In the genomic region with DNA sequence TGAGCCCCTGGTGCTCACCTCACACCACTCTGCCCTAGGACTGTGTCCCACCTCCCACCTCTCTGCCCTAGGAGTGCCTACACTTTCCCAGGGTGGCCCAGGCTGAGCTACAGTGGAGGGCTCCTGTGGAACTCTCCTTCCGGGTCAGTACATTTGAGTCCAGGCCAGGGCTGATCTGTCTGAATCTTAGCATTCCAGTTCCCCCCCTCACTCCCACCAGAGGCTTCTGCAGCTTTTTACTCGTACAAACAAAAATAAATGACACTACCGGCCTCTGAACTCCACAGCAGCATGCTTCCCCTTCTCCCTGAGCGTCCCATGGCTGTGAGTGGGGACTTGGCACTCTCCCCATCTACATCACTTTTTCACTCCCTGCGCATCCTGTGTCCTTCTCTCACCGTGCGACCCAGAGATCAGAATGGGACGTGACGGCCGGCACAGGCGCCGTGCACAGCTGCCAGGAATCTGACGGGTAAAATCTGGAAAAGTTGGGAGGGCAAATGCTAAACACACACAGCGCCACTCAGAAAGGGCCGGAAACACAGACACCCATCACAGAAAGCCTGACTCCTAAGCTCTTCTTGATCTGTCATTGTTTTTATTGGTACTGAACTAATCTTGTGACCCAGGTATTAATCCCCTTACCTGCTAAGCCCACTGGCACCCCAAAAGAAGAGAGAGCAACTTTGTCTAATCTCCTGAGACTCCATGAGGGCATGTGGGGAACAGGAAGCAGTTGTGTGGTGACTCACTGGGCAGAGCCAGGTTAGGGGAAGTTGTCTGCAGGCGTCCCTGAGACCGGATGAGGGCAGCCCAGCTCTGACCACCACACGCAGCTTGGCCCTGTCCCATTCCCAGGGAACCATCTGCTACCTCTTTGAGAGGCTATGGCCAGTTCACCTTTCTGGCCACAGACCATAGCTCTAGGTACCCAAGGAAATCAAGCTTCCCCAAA, we compare ENCODE assay signal across 8 mouse cellular contexts. TPM values are rescaled to one million over a fixed set of nuclear protein-coding genes. Genes with fewer than 3 reads are reported as not detected.
DNase-seq lines count a peak whose midpoint lies in the region; ATAC-seq and TF ChIP-seq lines count a peak whose summit lies in the region.

No protein-coding gene starts in this region.

- TF ChIP-seq CTCF in bone marrow, adult 2 months (IDR thresholded peaks at IDR 0.05; ENCODE audit: control insufficient read depth, insufficient read depth, low read length): no peak

- H3K4me2 ChIP-seq in forebrain, embryonic 15.5 days (replicated peaks): no peak overlapping the region
- no peak overlapping the region for H3K4me2 ChIP-seq in forebrain, embryonic 16.5 days (ENCODE audit: low read length)
- H3K4me2 ChIP-seq in stomach, embryonic 15.5 days: no peak overlapping the region

- ATAC-seq in forebrain, embryonic 15.5 days (replicated peaks): no peak
- no peak for ATAC-seq in forebrain, embryonic 16.5 days
- ATAC-seq in stomach, embryonic 15.5 days (ENCODE audit: insufficient read depth, low FRiP score, low read depth): no peak

- WGBS in forebrain, embryonic 15.5 days: 84% methylated on average over 18 of the region's 18 CpGs
- WGBS in forebrain, embryonic 16.5 days: 81% methylated on average over 18 of the region's 18 CpGs
- WGBS in bone marrow, adult 2 months: 41% methylated on average over 18 of the region's 18 CpGs
- 76% methylated on average over 18 of the region's 18 CpGs for WGBS in heart, embryonic 10.5 days
- WGBS in stomach, embryonic 15.5 days: 42% methylated on average over 18 of the region's 18 CpGs

- TF ChIP-seq POLR2A in bone marrow, adult 2 months (IDR thresholded peaks at IDR 0.05; ENCODE audit: borderline replicate concordance, control insufficient read depth, low read depth, low read length): no peak

- H3K27me3 ChIP-seq in forebrain, embryonic 15.5 days: no peaks in the 10 kb centered on the region
- H3K27me3 ChIP-seq in forebrain, embryonic 16.5 days (replicated peaks; ENCODE audit: control insufficient read depth, insufficient read depth, low read length): no peaks in the 10 kb centered on the region
- no peaks in the 10 kb centered on the region for H3K27me3 ChIP-seq in heart, embryonic 10.5 days (ENCODE audit: insufficient read depth, poor library complexity, severe bottlenecking)
- no peaks in the 10 kb centered on the region for H3K27me3 ChIP-seq in stomach, embryonic 15.5 days (replicated peaks)

- no peaks in the 10 kb centered on the region for H3K9me3 ChIP-seq in forebrain, embryonic 15.5 days
- H3K9me3 ChIP-seq in forebrain, embryonic 16.5 days (ENCODE audit: control insufficient read depth, low read length): no peaks in the 10 kb centered on the region
- no peaks in the 10 kb centered on the region for H3K9me3 ChIP-seq in heart, embryonic 10.5 days
- no peaks in the 10 kb centered on the region for H3K9me3 ChIP-seq in stomach, embryonic 15.5 days

- peaks cover 6% of the 10 kb centered on the region; the same call in 1 of the 2 replicates for H3K36me3 ChIP-seq in forebrain, embryonic 15.5 days
- H3K36me3 ChIP-seq in forebrain, embryonic 16.5 days (ENCODE audit: control insufficient read depth, insufficient read depth): 0 out of 2 replicates have a peak, but pooled peaks cover 2% of the 10 kb centered on the region
- H3K36me3 ChIP-seq in heart, embryonic 10.5 days: peaks cover 28% of the 10 kb centered on the region
- H3K36me3 ChIP-seq in stomach, embryonic 15.5 days: peaks cover 4% of the 10 kb centered on the region; the same call in 1 of the 2 replicates

- H3K4me3 ChIP-seq in forebrain, embryonic 15.5 days: no peak overlapping the region
- H3K4me3 ChIP-seq in forebrain, embryonic 16.5 days (replicated peaks; ENCODE audit: low read length): no peak overlapping the region
- peak overlapping the region; percentile 12 for H3K4me3 ChIP-seq in bone marrow, adult 2 months (replicated peaks; ENCODE audit: control insufficient read depth, low read depth, low read length)
- H3K4me3 ChIP-seq in heart, embryonic 10.5 days: no peak overlapping the region
- no peak overlapping the region for H3K4me3 ChIP-seq in stomach, embryonic 15.5 days (replicated peaks)

- H3K9ac ChIP-seq in forebrain, embryonic 15.5 days (replicated peaks): no peak overlapping the region
- H3K9ac ChIP-seq in forebrain, embryonic 16.5 days (replicated peaks; ENCODE audit: low read depth, low read length): no peak overlapping the region
- H3K9ac ChIP-seq in stomach, embryonic 15.5 days: no peak overlapping the region

- no peaks in the 10 kb centered on the region; the same call in 1 of the 2 replicates for H3K4me1 ChIP-seq in forebrain, embryonic 15.5 days
- no peaks in the 10 kb centered on the region for H3K4me1 ChIP-seq in forebrain, embryonic 16.5 days (replicated peaks; ENCODE audit: control insufficient read depth, insufficient read depth, low read length)
- H3K4me1 ChIP-seq in bone marrow, adult 2 months (ENCODE audit: control insufficient read depth, insufficient read depth, low read length): peaks cover 7% of the 10 kb centered on the region; the same call in 1 of the 2 replicates
- H3K4me1 ChIP-seq in heart, embryonic 10.5 days: peaks cover 38% of the 10 kb centered on the region
- peaks cover 41% of the 10 kb centered on the region for H3K4me1 ChIP-seq in stomach, embryonic 15.5 days

- peak; percentile 72 for DNase-seq in heart, embryonic 10.5 days (ENCODE audit: low spot score)
- DNase-seq in kidney, postnatal 36 days: peak; percentile 60 to 62
- no peak for DNase-seq in thymus, postnatal 36 days
- DNase-seq in spleen, adult 18-20 months: no peak

- 0 out of 2 replicates have a peak overlapping the region, but pooled peaks have one; percentile 25 for H3K27ac ChIP-seq in forebrain, embryonic 15.5 days (replicated peaks)
- no peak overlapping the region for H3K27ac ChIP-seq in forebrain, embryonic 16.5 days (ENCODE audit: low read length)
- H3K27ac ChIP-seq in bone marrow, adult 2 months (ENCODE audit: control insufficient read depth, insufficient read depth, low read depth, low read length, poor library complexity): peak overlapping the region; percentile 65
- peak overlapping the region; percentile 31 for H3K27ac ChIP-seq in heart, embryonic 10.5 days
- peak overlapping the region; percentile 64 for H3K27ac ChIP-seq in stomach, embryonic 15.5 days

RNA-seq across cellular contexts. Expression of a gene that starts 16.4 kb away (rescaled TPM):
- polyA plus RNA-seq in forebrain, embryonic 15.5 days (2015; fragmentation: Nextera tagmentation; extraction: Ambion mirVana): 2.1 and 2.2 TPM in 2 replicates
- 1.2 and 2.3 TPM in 2 replicates for polyA plus RNA-seq in forebrain, embryonic 16.5 days (2015; fragmentation: Nextera tagmentation; extraction: Ambion mirVana)
- polyA plus RNA-seq in bone marrow, adult 2 months (2011; ENCODE audit: insufficient read depth, insufficient read length, low replicate concordance, missing spikeins): 0.36 TPM in 1 of 2 replicates, not detected in the other
- 1.9 and 2.1 TPM in 2 replicates for polyA plus RNA-seq in heart, embryonic 10.5 days (2016; fragmentation: Nextera tagmentation; extraction: Ambion mirVana)
- polyA plus RNA-seq in stomach, embryonic 15.5 days (2015; fragmentation: Nextera tagmentation; extraction: Ambion mirVana): 25.3 and 28.0 TPM in 2 replicates

RNA-seq across cellular contexts. Expression of a gene that starts 25.8 kb away (rescaled TPM):
- 15.4 and 21.6 TPM in 2 replicates for polyA plus RNA-seq in forebrain, embryonic 15.5 days (2015; fragmentation: Nextera tagmentation; extraction: Ambion mirVana)
- 18.0 and 20.8 TPM in 2 replicates for polyA plus RNA-seq in forebrain, embryonic 16.5 days (2015; fragmentation: Nextera tagmentation; extraction: Ambion mirVana)
- polyA plus RNA-seq in bone marrow, adult 2 months (2011; ENCODE audit: insufficient read depth, insufficient read length, low replicate concordance, missing spikeins): 5.6 and 20.8 TPM in 2 replicates
- polyA plus RNA-seq in heart, embryonic 10.5 days (2016; fragmentation: Nextera tagmentation; extraction: Ambion mirVana): 24.0 and 29.0 TPM in 2 replicates
- 21.0 and 22.2 TPM in 2 replicates for polyA plus RNA-seq in stomach, embryonic 15.5 days (2015; fragmentation: Nextera tagmentation; extraction: Ambion mirVana)

RNA-seq across cellular contexts. Expression of a gene that starts 38.2 kb away (rescaled TPM):
- polyA plus RNA-seq in forebrain, embryonic 15.5 days (2015; fragmentation: Nextera tagmentation; extraction: Ambion mirVana): 14.8 and 16.2 TPM in 2 replicates
- polyA plus RNA-seq in forebrain, embryonic 16.5 days (2015; fragmentation: Nextera tagmentation; extraction: Ambion mirVana): 15.4 and 16.1 TPM in 2 replicates
- polyA plus RNA-seq in bone marrow, adult 2 months (2011; ENCODE audit: insufficient read depth, insufficient read length, low replicate concordance, missing spikeins): 3.5 and 5.9 TPM in 2 replicates
- polyA plus RNA-seq in heart, embryonic 10.5 days (2016; fragmentation: Nextera tagmentation; extraction: Ambion mirVana): 26.8 and 28.0 TPM in 2 replicates
- polyA plus RNA-seq in stomach, embryonic 15.5 days (2015; fragmentation: Nextera tagmentation; extraction: Ambion mirVana): 18.4 and 21.3 TPM in 2 replicates

RNA-seq across cellular contexts. Expression of a gene that starts 40.7 kb away (rescaled TPM):
- 5.6 and 6.9 TPM in 2 replicates for polyA plus RNA-seq in forebrain, embryonic 15.5 days (2015; fragmentation: Nextera tagmentation; extraction: Ambion mirVana)
- 5.5 and 6.3 TPM in 2 replicates for polyA plus RNA-seq in forebrain, embryonic 16.5 days (2015; fragmentation: Nextera tagmentation; extraction: Ambion mirVana)
- 0.65 and 0.85 TPM in 2 replicates for polyA plus RNA-seq in bone marrow, adult 2 months (2011; ENCODE audit: insufficient read depth, insufficient read length, low replicate concordance, missing spikeins)
- 9.7 and 16.6 TPM in 2 replicates for polyA plus RNA-seq in heart, embryonic 10.5 days (2016; fragmentation: Nextera tagmentation; extraction: Ambion mirVana)
- 2.2 and 2.3 TPM in 2 replicates for polyA plus RNA-seq in stomach, embryonic 15.5 days (2015; fragmentation: Nextera tagmentation; extraction: Ambion mirVana)

Comparison
In these comparisons a context has a peak if more than half of its experiments do, and no peak if none do; other contexts are left out.
1. DNase-seq: peak in heart, embryonic 10.5 days (single experiment) and kidney, postnatal 36 days (2 of 2); none in thymus, postnatal 36 days (0 of 2) and spleen, adult 18-20 months (0 of 2).